Mouse (Mus musculus): ENCODE results near the gene Spag7. TPM values are rescaled to one million over a fixed set of nuclear protein-coding genes. Genes with fewer than 3 reads are reported as not detected.

Gene Spag7
- total RNA-seq, 4 experiments from 2014 or later, result 79.2 to 112 (median 89.0) TPM

DNA sequence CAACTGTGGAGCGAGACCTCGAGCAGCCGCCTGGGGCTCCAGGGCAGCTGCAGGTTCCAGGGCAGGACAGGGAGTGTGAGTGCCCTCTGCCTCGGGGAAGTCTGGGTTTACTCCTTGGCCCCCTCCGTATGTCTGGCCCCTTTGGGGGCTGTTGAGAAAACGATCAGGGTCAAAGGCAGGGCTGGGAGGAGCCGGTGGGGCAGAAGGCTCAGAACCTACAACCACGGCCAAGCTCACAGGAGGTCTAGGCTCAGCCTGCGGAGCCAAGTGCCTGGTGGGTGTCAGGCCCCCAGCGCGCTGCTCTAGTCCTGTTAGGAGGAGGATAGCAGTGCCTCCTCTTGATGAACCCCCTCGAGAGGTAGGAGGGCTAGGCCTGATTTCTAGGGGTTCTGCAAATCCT, 12.0 kb upstream of the Spag7 start:
- DNase-seq, result no peak

DNA sequence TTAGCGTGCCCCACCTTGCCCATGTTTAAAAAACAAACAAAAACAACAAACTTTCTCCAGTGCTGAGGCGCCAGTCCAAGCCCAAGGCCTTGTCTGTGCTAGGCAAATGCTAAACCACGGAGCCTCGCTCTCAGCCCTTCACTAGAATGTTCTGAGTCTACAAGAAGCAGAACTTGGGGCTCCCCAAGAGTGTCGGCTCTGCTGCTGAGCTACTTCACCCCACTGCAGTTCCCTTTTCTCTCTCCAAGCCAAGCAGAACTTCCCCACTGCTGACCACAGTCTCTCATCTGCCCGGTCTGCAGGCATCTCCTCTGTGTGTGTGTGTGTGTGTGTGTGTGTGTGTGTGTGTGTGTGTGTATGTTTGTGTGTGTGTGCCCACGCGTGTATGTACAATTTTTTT, 10.7 kb upstream of the Spag7 start:
- no peak for DNase-seq

DNA sequence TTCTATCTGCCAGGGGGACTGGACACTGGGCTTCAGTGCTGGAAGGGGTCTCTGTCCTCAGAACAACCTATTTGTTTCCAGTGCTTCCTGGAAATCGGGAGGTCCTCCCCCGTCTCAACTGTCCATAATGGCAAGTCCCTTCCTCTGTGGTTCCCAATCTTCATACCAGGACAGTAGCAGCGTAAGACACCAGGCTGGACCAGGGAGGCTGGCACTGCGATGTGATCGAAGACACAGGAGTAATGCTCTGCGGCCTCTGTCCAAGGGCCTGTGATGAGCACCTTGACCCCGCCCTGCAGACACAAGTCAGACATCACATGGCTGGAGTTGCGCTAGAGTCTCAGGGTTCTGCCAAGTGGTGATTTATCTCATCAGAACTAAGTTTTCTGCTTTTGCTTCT, 10.1 kb upstream of the Spag7 start:
- DNase-seq, result no peak

DNA sequence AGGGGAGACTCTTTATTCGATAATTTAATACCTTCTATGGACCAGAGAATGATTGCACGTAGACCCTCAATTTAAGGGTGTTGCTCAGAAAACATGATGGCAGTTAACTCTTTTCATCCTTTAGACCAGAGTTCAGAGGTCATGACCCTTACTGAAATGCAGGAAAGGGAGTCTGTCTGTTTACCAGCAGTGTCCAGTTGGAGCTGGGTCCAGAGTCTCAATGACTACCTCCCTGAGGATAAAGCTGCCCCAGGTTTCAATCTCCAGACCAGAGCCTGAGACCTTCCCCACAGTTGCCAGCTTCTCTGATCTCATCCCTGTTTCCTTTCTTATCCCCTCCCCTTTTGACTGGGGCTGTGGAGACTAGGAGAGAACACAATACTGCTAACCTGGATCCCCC, 9.4 kb upstream of the Spag7 start:
- DNase-seq, result no peak

DNA sequence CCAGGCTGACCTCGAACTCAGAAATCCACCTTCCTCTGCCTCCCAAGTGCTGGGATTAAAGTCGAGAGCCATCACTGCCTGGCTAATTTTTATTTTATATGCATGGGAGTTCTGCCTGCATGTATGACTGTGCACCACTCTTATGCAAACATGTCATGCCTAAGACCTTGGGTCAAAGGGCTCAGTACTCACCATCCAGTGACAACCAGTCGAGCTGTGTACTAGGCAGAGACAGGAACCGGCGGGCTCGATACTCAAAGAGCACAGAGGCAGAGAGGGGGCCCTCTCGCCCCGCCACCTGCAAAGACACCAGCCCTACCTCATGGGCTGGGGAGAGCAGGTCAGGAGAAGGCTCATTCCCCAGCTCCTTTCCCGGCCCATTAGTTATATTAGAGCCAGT, 8.9 kb upstream of the Spag7 start:
- no peak for DNase-seq

DNA sequence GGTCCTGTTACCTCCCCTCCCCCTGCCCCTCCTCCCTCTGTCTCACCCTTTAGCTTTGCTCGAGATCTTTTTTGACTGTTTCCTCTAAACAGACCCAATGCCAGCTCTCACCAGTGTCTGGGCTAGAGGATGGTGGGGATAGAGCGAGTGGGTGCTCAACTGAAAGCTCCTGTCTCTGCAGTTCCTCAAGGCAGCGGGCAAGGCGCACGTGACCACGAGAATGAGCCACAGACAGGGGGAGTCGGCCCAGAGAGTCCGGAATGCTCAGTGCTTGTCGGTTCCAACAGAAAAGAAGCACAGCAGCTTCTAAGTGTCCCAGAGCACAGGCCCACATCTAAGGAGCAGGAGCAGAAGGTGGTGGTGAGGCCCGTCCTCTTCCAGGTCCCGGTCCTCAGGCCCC, 5.3 kb upstream of the Spag7 start:
- no peak for DNase-seq

DNA sequence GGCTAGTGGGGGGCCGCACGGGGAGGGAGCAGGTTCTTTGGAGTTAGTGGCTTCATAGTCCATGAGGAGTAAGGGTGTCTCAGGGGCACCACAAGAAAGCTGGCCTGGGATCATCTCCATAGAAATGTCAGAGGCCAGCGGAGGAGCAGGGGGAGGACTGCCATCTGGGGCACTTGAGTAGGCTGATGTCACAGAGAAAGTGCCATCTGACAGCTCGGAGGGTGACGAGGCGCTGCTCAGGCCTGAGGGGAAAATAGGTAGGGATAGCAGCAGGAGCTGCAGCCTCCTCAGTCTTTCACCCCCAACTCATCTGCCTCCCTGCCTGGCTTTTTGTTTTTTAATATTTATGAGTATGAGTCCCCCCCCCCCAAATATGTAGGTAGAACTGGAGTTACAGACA, 4.8 kb upstream of the Spag7 start:
- no peak for DNase-seq

DNA sequence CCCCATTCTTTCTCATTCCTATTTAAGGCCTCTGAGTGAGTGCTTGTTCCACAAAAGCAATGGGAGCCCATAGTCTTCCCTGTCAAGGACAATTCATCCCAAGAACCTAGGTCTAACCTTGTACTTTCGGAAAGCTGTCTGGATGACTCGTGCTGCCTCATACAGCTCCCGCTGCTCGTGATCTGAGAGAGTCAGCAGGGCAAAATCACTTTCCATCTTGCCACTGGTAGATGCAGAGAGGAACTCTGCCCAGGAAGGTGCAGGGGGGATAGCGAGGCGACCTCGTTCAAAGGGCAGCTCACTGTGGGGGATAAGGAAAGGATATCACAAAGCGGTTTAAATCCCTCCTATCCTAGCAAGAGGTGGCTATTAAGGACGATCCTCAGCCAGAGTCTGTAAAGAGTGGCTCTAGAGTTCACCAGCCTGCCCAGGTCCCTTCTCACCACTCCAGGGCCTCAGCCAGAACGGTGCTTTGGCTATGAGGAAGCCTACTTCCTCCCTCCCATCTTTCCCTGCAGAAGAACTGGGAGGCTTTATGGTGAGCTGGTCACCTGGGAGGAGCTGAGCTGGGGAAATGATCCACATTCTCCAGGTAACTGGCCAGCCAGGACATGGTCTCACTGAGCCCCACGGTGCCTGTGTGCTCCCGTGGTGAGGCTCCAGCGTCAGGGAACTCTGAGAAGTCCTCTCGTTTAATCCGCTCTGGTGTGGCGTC, 2.3 kb upstream of the Spag7 start:
- no peak for DNase-seq

DNA sequence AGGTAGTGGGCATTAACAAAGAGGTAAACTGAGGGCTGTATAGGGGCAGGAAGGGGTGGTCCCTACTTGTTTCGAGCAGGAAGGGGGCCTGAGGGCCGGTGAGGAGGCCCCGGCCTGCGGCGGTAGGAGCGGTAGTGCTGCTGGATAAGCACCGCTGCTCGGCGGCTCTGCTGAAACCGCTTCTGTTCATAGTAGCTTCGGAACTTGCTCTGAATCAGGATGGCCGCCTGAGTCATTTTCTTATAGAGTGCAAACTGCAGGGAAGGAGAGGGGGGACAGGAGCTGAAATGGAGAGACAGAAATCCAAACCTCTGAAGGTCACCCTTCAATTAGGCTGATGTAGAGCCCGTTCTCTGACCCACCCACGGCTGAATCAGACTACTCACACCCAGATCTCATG, 1.3 kb upstream of the Spag7 start:
- DNase-seq, result no peak

DNA sequence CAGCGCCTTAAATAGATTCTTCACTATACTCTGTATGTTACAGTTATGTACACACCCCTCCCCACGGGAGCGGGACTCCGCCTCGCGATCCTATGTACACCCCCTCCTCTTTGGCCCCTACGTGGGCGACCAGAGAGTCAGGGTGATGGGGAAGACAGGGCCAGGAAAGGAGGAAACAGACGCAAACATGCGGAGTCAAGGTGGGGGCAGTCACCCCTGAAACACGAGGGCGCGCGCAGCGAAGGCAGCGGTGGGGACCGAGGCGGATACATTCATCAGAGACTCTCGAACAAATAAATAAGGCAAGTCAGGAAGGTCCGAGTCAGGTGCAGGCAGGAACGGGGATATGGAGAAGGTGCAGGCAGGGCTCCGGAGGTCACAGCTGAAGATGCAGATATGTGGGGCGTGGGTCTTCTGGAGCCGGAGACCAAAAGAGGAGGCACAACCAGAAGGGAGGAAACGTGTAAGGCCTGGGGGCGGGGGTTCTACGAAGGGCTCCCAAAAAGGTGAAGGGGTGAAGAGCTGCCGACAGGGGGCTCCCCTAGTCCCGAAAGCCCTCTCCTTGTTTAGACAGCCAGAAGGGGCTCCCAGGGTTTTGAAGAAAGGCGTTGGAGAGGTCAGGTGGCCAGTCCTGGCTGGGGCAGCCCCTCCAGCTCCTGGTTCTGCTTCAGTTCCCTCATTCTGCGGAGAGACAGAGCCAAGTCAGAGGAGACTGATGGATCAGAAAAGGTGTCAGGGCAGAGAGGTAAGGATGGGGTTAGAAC, 548 bp upstream of the Spag7 start:
- peak; percentile 79 for DNase-seq

DNA sequence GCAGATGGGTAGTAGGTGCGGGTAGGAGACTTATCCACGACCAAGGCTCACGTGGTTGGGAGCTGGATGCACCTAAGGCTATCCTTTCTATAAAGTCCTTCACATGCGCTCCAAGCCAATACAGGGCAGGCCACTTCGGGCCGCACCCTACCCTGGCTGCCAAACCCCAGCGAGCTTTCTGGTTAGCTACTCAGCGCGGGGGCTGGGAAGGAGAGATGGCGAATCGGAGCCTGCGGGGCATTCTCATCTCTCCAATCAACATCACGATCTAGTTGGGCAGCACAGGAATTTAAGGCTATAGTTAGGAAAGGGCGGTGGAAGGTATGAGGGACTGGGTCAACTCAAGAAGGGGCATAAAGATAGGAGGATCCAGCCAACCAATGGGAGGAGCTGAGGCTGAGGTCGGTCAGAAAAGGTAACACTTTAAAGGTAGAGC, 863 bp downstream of the Spag7 start:
- DNase-seq, result no peak

DNA sequence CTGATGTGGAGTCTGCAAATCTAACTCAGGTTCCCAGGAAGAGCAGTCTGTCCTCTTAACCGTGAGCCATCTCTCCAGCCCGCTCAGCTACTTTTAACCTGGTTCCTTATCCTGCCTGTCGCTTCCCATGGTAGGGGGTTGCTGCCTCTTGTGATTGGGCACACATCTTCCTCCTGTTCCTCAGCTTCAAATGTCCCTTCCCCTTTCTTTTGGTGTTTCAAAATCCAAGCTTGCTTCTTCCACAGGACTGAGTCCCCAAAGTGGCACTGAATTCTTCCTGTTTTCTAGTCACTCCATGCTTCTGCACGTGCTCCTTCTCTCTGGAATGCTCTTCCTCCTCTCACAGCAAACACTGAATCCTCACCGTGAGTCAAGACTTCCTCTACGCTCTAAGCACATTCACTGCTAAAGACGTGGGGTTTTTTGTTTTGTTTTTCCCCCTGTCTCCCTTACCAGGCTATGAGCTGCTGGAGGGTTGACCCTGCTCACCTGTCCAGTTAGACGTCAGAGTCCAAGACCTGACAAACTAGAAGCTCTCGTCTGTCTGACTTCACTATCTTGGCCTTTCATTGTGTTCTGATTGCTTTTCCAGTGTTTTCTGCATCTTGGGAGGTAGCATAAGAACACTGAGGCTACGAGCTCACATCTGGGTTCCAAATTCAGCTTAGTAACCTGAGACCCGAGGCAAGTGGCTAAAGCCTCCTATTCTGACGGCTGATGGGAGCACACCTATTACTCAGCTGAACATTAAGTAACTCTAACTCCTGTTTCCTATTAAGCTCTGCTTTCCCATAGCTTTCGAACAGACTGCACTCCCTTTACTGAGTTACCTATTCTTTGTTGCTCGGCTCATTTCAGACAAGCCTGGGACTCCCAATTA, 1.7 kb downstream of the Spag7 start:
- DNase-seq, result no peak

DNA sequence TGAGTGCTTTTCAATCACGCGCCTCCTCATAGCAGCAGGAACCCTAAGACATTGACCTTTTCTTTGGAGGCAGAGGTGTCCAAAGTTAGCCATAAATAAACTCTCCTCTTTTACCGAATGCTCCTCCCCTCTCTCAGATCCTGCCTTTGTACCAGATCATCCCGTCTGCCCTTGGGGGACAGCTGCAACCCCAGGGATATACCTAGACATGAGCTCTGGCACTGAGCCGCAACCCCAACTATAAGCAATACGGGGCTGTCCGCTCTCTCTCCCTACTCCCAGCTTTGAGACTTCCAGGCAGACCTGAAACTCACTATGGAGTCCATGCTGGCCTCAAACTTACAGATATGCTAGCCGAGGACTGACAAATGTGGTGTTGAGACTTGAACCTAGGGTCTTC, 2.5 kb downstream of the Spag7 start:
- DNase-seq, result no peak

DNA sequence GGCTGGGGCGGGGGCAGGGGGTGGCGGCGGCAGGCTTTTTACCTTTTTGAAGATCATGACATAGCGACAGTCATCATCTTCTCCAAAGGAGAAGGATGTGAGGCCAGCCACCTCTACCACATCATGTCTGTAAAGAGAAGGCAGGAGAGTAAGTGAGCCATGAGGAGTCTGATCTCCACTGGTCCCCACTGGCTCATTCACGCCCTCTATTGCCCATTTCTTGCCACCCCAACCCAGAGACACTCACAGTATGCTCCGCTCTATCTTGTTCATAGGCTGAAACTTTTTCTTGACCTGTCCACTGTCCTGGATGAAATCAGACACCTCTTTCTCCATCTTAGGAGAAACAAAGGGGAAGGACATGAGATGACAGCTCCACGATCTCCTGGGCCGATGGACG, 4.5 kb downstream of the Spag7 start:
- no peak for DNase-seq

DNA sequence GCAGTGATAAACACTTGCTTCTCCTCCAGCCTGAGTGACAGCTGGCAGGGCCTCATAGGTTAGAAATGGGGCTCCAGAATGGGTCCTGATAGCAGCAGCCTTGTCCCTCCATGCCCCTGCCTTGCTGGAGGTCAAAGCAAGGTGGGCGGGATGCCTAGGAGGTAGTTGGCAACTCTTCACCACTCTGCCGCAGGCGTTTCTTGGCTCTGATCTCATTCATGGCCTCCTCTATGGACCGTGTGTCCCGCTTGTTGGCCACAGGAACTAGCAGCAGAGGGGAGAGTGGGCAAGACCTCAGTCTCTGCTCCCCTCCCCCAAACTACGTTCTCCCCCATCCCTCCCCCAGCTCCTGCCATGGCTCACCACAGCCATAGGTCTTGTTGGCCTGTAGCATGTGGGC, 5.3 kb downstream of the Spag7 start:
- no peak for DNase-seq

DNA sequence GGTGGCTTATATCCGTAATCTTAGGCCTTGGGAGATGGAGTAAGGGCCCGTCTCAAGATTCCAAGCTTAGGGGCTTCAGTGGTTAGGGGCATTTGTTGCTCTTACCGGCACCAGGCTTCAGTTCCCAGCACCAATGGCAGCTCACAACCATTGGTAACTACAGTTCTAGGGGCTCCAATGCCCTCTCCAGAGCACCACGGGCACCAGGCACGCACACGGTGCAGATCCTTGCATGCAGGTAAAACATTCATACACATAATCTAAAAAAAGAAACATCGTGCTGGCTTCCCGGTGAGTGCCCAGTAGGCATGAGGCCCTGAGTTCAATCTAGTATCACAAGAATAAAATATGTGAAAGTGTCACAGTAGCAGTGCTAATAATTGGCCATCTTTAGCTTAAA, 6.1 kb downstream of the Spag7 start:
- no peak for DNase-seq

DNA sequence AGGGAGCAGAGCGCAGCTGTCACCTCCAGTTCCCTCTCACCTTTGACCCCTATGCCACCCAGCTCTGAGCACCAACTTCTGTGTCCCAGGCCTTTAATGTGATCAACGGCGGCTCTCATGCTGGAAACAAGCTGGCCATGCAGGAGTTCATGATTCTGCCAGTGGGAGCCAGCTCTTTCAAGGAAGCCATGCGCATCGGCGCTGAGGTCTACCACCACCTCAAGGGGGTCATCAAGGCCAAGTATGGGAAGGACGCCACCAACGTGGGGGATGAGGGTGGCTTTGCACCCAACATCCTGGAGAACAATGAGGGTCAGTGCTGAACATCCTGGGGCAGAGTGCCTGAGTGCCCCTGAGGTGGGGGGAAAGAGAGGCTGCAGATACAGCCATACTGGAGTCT, 8.6 kb downstream of the Spag7 start:
- no peak for DNase-seq

DNA sequence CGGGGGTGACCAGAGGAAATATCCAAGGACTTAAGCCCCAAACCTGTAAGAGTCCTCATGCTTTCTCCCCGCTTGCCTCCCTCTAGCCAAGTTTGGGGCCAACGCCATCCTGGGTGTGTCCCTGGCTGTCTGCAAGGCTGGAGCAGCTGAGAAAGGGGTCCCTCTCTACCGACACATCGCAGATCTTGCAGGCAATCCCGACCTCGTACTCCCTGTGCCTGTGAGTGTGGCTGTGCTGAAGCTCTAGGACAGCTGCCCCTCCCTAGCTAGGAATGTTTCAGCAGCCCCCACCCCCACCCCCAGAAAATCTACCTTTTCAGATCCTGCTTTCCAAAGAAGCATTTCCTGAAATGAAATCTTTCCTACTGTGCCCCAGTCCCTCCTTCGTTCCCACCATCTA, 10.3 kb downstream of the Spag7 start:
- no peak for DNase-seq

DNA sequence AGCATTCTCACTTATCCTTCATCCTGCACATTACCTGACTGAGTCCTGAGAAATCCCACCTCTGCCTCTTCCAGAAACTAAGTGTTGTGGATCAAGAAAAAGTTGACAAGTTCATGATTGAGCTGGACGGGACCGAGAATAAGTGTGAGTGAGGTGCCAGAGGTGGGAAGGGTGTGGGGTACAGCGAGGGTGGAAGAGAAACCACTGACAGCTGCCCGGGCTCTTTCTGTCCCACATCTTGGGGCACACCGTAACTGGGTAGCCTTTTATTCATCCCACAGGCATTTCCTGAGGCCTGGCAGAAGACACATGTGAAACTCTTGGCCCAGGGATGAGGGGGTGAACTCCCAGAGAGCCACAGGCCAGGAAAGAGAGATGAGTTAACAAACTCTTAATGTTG, 10.7 kb downstream of the Spag7 start:
- DNase-seq, result no peak

DNA sequence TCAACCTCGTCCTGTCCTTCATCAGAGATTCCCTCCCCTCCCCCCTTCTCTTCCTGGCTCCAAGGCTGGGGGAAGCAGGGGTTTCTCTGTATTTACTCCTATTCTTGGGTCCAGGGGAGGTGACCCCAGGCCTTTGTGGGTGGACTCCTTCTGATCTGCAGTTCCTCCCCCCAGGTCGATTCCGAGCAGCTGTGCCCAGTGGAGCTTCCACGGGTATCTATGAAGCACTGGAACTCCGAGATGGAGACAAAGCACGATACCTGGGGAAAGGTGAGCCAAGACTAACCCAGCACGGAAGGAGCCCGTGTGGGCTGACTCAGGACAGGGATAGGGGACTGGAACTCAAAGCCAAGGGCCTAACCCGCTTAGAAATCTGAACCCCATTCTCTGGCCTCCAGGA, 11.2 kb downstream of the Spag7 start:
- no peak for DNase-seq

DNA sequence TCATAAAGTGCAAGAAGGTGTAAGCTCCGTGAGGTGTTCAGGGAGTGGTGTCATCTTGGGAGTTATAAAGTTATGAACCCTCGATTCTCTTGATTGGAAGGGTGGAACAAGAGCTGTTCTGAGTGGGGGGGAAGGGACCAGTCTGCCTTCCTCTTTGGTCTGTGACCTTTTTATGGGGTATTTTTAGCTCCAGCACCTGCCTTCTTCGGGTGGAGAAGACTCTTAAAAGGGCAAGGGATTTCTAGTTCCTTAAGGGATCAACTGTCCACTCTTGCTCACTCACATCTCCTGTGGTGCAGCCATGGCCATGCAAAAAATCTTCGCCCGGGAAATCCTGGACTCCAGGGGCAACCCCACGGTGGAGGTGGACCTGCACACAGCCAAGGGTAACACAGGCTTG, 11.6 kb downstream of the Spag7 start:
- DNase-seq, result no peak

DNA sequence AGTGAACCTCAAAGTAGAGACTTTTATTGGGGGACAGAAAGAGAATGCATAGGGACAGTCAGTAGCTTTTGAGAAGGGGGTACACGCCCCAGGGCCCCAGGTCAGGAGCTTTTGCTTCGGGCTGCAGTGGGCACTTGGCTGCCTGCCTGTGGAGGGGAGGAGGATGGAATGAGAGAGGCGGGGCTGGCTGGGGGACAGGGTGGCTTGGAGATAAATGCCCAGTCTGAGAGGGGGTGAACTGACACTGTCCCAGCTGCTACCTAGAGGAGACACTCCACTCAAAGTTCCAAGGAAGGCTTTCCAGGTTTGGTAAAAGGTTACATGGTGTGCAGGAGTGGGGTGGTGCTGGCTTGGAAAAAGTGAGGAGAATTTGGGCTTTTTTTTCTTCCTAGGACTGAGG, 12.3 kb downstream of the Spag7 start, which contains the start of gene Eno3:
Gene Eno3, plus strand, starts transcription at position 239 of the 400 bp plus-strand sequence.
- no peak for DNase-seq

DNA sequence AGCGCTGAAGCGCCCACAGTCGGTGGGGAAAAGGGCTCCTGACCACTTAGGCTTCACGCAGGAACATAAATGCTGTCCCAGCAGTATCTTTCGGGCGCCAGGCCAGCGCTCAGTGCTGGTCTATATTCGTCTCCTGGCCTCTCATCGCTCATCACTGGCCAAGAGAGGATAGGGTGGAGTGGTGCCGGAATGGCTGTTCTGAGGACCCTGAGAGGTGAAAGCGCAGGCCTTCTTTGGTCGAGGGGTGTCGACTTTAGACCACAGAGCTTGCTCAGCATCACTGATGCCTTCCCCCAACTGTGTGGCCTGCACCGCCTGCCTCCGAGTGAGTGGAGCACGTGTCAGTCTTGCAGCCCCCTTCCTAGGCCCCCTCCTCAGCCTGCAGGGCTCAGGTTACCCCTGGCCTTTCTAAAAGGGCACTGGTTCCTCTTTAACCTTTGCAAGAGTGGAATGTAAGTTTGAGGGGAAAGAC, 12.7 kb downstream of the Spag7 start:
- no peak for DNase-seq

Measured in adrenal gland, adult 8-10 months (tissue).